Mouse (Mus musculus) thymus, postnatal 0 days (tissue): ENCODE results near the gene Fermt3. TPM values are rescaled to one million over a fixed set of nuclear protein-coding genes. Genes with fewer than 3 reads are reported as not detected.

Source experiments
- DNase-seq: peaks from one replicate; pipeline ENCODE4 v3.0.0-alpha.2; 2015; ENCODE audit warnings: low spot score
- polyA plus RNA-seq: library from polyadenylated mRNA; unstranded; fragments of >200 nt; fragmentation: Nextera tagmentation; extraction: Ambion mirVana; gene quantifications from 2 replicates; pipeline ENCODE4 v1.2.1, GENCODE M21; 2015

Gene Fermt3
- polyA plus RNA-seq, 1 experiment from 2014 or later, result 226 TPM

DNA sequence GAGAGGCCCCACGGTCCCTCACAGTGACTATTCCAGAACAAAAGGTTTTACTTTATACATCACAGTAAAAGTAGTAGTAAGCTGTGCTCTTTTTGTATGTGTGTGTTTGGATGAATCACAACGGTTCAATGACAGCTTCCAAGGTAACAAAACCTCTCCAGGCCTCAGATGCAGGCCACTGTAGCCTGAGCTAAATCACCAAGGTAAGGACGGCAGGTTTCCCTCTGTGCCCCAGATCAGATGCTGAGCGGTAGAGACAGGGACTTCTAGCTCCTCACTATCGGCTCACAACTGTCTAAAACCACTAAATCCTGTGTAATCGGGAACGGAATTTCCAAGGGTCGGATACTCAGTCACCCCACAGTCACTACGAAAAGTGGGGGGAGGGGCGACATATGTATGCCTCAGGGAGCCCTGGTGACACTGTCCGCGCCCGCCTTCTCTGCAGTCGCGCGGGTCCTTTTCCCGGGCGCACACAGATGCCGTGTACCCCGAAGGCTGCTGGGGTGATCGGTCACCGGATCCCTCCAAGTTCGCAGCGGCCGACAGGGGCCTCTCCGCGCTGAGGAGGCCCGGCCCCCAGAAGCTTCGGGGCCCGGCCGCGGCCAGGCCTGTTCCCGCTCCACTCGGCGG, 19.9 kb upstream of the Fermt3 start:
- DNase-seq, result peak; percentile 67

DNA sequence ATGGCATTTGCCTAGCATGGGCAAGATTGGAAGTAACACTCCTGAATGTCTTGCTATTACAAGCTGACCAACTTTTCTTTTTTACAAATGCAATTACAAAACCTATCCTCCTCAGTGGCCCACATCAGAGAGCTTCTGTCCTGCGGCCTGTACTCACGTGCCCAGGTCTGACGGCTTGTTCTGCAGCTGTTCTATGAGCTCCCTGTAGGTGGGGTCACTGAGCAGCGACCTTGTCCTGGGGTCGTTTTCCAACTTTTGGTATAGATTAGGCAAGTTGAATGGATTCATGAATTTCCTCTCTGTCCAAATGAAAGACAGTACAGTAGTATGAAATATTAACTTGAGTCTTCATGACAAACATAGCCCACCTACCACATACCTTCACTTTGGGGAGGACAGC, 14.7 kb upstream of the Fermt3 start:
- no peak for DNase-seq

- DNase-seq, result no peak
Observed at GRCm38 (mm10) chr19:7029531-7029930, 10.3 kb upstream of the Fermt3 start.

DNA sequence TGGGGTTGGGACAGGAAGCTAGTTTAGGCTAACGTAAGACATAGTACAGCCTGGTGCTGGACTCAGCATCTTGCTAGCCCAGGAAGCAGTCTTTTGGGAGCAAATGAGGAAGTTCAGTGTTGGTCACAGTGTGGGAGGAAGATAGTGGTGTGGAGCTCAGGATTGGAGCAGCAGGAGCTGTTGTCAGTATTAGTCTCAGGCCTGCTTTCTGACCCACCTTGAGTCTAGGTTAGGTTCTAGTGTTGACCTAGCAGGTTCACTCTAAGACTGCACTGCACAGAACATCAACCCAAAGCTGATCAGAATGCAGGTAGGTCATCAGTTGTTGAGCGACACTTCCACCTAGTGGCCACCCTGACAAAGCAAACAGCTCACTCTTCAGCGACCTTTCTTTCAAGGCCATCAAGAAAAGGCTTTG, 964 bp upstream of the Fermt3 start:
- peak; percentile 84 for DNase-seq

GRCm38 (mm10) chr19:7018546-7018945, 723 bp downstream of the Fermt3 start:
- DNase-seq, result no peak

GRCm38 (mm10) chr19:7017541-7018457, 1.5 kb downstream of the Fermt3 start:
- peak; percentile 83 for DNase-seq

- DNase-seq, result no peak
Observed at GRCm38 (mm10) chr19:7014481-7015135, 4.7 kb downstream of the Fermt3 start.

DNA sequence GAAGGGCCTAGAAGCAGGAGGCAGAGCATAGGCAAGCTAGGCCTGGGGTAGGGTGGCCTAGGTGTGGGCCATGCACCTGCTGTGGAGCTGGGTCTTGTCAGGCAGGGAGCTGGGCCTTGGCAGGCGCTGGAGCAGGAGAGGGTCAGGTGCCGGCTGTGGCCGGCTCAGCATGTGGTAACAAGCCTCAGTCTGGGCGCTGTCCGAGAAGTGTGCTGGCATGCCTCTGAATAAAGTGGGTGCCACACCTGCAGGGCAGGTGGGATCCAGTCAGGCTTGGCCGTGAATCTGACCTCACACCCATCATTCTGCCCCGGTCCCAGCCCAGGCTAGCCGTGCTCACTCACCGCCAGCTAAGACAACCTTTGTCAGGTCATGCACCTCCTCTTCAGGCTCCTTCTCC, 5.3 kb downstream of the Fermt3 start:
- DNase-seq, result no peak

DNA sequence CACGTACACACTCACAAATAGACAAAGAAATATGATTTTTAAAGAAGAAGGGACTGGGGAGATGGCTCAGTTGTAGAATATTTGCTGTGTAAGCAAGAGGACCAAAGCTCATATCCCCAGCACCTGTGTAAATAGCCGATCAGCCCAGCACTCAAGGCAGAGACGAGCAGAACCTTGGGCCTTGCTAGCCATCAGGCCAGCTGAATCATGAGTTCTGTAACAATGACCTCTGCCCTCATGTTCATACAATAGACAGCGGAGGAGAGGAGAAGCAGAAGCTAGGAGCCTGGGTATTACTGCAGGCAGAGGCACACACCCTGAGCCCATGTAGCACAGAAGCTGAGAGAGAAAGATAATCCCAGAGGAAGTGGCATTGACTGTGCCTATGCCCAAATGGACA, 6.8 kb downstream of the Fermt3 start:
- no peak for DNase-seq

DNA sequence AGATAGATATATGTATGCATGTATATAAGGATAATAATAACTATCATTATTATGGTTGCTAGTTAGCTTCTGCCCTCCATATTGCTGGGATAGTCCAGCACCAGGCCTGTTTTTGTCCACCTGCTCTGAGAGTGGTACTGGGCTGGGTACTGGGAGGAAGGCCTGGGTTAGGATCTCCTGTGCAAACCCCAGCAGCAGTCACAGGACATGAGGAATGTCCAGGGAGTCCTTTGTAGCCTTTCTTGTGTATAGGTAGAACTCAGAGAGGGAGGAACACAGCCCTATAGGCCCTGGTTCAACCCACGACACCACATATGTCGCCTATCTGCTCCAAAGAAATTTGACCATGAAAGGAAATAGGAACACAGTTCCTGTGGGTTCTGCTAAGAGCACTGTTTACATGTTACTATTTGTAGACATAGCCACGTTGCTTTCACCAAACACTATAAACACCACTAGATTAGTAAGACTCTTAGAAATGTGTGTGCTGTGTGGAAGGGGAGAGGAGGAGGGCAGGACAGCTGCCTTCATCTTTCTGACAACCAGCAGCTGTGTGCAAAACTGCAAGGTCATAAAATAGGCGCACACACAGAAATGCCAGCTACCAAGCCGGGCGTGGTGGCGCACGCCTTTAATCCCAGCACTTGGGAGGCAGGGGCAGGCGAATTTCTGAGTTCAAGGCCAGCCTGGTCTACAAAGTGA, 12.2 kb downstream of the Fermt3 start:
- DNase-seq, result no peak

GRCm38 (mm10) chr19:6999360-7000063, 19.8 kb downstream of the Fermt3 start:
- DNase-seq, result no peak

DNA sequence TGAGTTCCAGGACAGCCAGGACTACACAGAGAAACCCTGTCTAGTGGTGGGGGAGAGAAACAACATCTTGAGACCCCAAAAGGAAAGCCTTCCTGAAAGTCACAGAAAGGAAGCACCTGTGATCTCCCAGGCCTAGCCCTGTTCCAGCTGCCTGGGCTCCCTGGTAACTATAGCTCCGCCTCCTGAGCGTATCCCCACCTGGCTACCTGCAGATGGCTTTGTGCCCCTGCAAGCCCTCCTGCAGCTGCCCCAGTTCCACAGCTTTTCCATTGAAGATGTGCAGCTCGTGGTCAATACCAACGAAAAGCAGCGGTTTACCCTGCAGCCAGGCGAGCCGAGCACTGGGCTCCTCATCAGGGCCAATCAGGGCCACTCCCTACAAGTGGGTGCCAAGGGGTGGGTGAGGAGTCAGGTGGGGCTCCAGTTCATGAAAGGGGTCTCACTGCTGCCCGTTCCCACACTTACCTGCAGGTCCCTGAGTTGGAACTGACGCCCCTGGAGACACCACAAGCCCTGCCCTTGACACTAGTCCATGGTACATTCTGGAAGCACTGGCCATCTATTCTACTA, 21.5 kb downstream of the Fermt3 start:
- DNase-seq, result peak; percentile 56

DNA sequence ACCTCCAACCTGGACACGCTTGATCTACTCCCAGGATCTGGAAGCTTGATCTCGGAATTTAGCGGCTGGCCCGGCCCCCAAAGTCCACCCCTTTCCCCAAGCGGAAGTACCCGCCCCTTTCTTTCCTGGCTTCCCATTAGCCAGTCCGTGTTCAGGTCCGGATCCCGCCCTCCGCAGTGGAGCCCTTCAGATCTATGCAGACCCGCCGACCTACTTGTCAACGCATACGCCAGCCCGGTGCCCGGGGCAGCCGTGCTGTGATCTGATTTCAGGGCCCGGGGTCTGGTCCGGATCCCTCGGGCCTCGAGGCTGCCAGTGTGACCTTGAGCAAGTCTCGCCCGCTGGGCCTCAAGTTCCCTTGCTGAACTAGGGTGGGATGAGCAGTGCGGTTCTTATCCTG, 23.3 kb downstream of the Fermt3 start, which contains the start of the genes Nudt22 and Trpt1:
Gene Nudt22 (minus strand): TSS at position 112 of the 400 bp plus-strand sequence.
Gene Trpt1 (plus strand): TSS at position 126 of the 400 bp plus-strand sequence.
- peak; percentile 67 for DNase-seq

DNA sequence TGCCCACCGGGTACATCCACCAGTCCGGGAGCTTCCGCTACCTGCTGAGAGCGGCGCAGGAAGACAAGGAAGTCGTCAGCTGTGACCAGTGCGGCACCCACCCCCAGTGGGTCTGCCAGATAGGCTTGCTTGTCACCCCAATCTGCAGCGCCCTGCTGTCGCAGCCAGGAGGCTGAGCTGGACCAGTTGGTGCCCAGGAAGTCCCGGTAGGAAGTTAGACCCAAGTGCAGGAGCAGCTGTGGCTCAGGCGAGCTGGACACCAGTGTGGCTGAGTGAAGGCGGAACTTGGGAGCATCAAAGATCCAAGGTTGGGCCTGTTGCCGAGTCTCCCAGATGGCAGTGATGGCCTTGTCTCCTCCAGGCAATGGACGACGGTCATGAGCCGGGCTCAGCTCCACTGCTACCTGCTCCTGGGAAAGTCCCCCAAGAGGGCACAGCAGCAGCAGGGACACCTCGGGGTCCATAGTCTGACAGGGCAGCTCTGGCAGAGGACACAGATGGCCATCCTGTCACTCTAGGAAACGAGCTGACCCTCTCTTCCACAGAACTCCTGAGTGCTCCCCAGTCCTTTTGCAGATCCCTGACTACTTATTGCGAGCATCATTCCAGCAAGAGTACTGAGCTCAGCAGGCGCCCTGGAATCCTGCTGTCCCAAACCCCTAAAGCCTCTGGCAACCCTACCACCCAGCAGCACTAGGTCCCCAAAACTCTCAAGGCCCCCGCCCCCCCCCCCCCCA, 23.8 kb downstream of the Fermt3 start:
- DNase-seq, result no peak

- DNase-seq, result no peak
Observed at GRCm38 (mm10) chr19:6994489-6994888, 24.8 kb downstream of the Fermt3 start.

- DNase-seq, result no peak
Observed at GRCm38 (mm10) chr19:6994002-6994401, 25.3 kb downstream of the Fermt3 start.

GRCm38 (mm10) chr19:6993011-6993770, 26.1 kb downstream of the Fermt3 start:
- no peak for DNase-seq

GRCm38 (mm10) chr19:6992011-6992858, 27.0 kb downstream of the Fermt3 start, which contains the start of gene Dnajc4:
Gene Dnajc4, minus strand, starts transcription at chr19:6992572.
- DNase-seq, result peak; percentile 98
